Mouse (Mus musculus): Measurements from ENCODE around the gene Nucks1. TPM values are rescaled to one million over a fixed set of nuclear protein-coding genes. Genes with fewer than 3 reads are reported as not detected.

Gene Nucks1
- polyA plus RNA-seq, 1 experiment from 2014 or later, result 39.6 TPM

DNA sequence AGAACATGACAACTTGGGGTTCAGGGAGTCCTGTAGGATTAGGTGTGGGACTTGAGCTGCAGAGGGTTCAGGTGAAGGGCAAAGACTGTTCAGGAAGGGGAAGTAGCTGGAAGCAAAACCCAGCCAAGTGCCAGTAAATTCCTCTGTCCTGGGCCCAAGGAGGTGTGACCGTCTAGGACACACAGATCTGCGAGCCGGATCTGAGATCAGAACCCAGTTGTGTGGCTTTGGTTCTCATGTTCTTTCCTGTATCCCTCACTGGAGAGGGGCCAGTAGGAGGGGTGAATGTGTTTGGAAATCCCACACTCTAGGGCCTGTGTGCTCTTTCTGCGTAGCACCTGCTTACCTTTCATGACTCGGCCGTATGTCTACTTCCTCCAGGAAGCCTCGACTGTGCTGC, 57.0 kb downstream of the Nucks1 start:
- Histone ChIP-seq H3K9me3 (ENCODE audit: control insufficient read depth, low read length) (no peaks in the 10 kb centered on the region), H3K36me3 (ENCODE audit: control insufficient read depth, insufficient read depth, low read length) (no peaks in the 10 kb centered on the region), H3K9ac (replicated peaks; ENCODE audit: low read length) (no peak overlapping the region), H3K4me3 (replicated peaks; ENCODE audit: low read depth, low read length) (no peak overlapping the region), H3K27me3 (ENCODE audit: control insufficient read depth, insufficient read depth, low read length) (peaks cover 10% of the 10 kb centered on the region; the same call in 1 of the 2 replicates), H3K27ac (replicated peaks; ENCODE audit: low read depth, low read length) (no peak overlapping the region), H3K4me1 (ENCODE audit: control insufficient read depth, insufficient read depth, low read length) (peaks cover 39% of the 10 kb centered on the region), H3K4me2 (ENCODE audit: low read length) (peak overlapping the region; percentile 5; the same call in 1 of the 2 replicates)
- ATAC-seq (ENCODE audit: low FRiP score, low TSS enrichment), result no peak
- WGBS, result 62% methylated on average over 7 of the region's 7 CpGs
- DNase-seq, result no peak

DNA sequence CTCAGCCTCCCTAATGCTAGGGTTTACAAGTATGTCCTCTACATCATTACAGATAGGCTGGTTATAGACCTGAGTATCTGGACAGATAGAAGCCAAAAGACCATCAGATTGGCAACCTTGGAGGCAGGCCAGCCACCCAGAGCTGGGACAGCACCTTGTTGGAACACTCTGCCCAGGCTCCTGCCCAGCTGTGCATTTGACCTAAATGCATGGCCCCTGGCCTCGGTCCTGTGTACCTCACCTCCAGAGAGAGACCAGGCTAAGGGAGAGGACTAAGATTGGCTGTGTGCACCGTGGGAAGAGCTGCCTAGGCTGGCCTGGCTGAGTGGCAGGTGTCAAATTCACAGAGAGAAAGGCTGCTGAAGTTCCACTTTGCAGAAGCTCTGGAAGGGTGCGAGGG, 58.2 kb downstream of the Nucks1 start:
- no peak overlapping the region for H3K4me3 ChIP-seq (replicated peaks; ENCODE audit: low read depth, low read length)
- ATAC-seq (ENCODE audit: low FRiP score, low TSS enrichment) (no peak), DNase-seq (no peak)
- H3K4me1 ChIP-seq (ENCODE audit: control insufficient read depth, insufficient read depth, low read length), result peaks cover 48% of the 10 kb centered on the region
- no peaks in the 10 kb centered on the region for H3K36me3 ChIP-seq (ENCODE audit: control insufficient read depth, insufficient read depth, low read length)
- 23% methylated on average over 3 of the region's 3 CpGs for WGBS
- H3K4me2 ChIP-seq (ENCODE audit: low read length), result no peak overlapping the region
- peaks cover 7% of the 10 kb centered on the region; the same call in 1 of the 2 replicates for H3K27me3 ChIP-seq (ENCODE audit: control insufficient read depth, insufficient read depth, low read length)
- H3K27ac ChIP-seq (replicated peaks; ENCODE audit: low read depth, low read length), result no peak overlapping the region
- H3K9me3 ChIP-seq (ENCODE audit: control insufficient read depth, low read length), result no peaks in the 10 kb centered on the region
- no peak overlapping the region; the same call in 1 of the 2 replicates for H3K9ac ChIP-seq (replicated peaks; ENCODE audit: low read length)

DNA sequence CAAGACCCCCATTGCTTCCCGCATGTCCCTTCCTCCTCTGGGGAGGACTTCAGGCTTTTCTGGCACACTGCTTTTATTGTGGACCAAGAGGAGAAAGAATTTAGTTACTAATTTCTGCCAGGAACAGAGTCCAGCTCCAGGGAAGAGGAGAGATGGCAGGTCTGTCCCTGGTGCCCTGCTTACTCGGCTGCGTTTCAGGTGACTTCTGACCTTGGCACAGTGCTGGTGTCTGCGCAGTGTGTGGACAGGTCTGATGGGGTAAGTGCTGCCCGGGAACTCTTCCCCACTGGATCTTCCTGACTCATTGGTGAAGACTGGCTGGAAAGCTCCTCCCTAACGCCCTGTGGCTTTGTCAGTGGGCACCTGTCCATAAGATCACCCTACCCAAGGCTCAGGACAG, 58.6 kb downstream of the Nucks1 start:
- DNase-seq (no peak), ATAC-seq (ENCODE audit: low FRiP score, low TSS enrichment) (no peak)
- no peak overlapping the region for H3K4me2 ChIP-seq (ENCODE audit: low read length)
- no peak overlapping the region for H3K4me3 ChIP-seq (replicated peaks; ENCODE audit: low read depth, low read length)
- no peaks in the 10 kb centered on the region for H3K36me3 ChIP-seq (ENCODE audit: control insufficient read depth, insufficient read depth, low read length)
- H3K9me3 ChIP-seq (ENCODE audit: control insufficient read depth, low read length), result no peaks in the 10 kb centered on the region
- H3K4me1 ChIP-seq (ENCODE audit: control insufficient read depth, insufficient read depth, low read length), result peaks cover 46% of the 10 kb centered on the region
- H3K27ac ChIP-seq (replicated peaks; ENCODE audit: low read depth, low read length), result no peak overlapping the region
- H3K27me3 ChIP-seq (ENCODE audit: control insufficient read depth, insufficient read depth, low read length), result peaks cover 7% of the 10 kb centered on the region; the same call in 1 of the 2 replicates
- H3K9ac ChIP-seq (replicated peaks; ENCODE audit: low read length), result no peak overlapping the region
- 67% methylated on average over 6 of the region's 6 CpGs for WGBS

DNA sequence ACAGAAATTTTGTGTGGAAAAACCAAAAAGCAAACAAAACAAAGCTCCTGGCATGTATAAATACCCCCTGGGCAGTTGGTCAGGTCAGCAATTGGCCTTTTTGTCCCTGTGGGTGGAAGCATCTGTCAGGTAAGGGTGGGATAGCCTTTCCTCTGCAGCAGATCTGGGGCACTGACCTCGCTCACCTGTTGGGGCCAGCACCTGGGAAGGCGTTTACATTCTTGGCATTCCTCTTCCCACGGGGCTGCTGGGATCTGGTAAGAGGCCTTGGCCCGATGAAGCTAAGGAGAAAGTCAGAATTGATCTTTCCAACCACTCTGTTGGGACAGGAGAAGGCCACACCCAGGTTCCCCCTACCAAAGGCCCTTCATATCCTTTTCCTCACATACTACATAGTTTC, 59.5 kb downstream of the Nucks1 start:
- H3K4me1 ChIP-seq (ENCODE audit: control insufficient read depth, insufficient read depth, low read length), result peaks cover 46% of the 10 kb centered on the region
- H3K4me3 ChIP-seq (replicated peaks; ENCODE audit: low read depth, low read length), result no peak overlapping the region
- no peaks in the 10 kb centered on the region for H3K27me3 ChIP-seq (ENCODE audit: control insufficient read depth, insufficient read depth, low read length)
- H3K4me2 ChIP-seq (ENCODE audit: low read length), result no peak overlapping the region
- 0 out of 2 replicates have a peak overlapping the region, but pooled peaks have one; percentile 14 for H3K27ac ChIP-seq (replicated peaks; ENCODE audit: low read depth, low read length)
- 55% methylated on average over 4 of the region's 4 CpGs for WGBS
- no peaks in the 10 kb centered on the region for H3K9me3 ChIP-seq (ENCODE audit: control insufficient read depth, low read length)
- DNase-seq (no peak), ATAC-seq (ENCODE audit: low FRiP score, low TSS enrichment) (no peak)
- no peak overlapping the region for H3K9ac ChIP-seq (replicated peaks; ENCODE audit: low read length)
- H3K36me3 ChIP-seq (ENCODE audit: control insufficient read depth, insufficient read depth, low read length), result no peaks in the 10 kb centered on the region

DNA sequence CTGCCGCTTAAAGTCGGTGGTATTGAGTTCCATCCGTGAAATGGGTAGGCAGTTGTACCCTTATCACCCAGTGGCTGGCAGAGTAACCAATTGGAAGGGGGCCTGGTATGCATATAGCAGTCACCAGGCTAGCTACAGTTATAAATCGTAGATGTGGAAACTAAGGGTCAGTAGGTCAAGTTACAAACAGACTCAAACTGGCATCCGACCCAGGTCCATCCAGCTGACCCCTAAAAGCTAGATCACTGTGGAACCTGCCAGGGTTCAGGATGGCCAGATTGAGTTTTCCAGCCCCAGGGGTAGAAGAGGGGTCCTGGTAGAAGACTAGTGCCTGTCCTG, 60.0 kb downstream of the Nucks1 start:
- Histone ChIP-seq H3K36me3 (ENCODE audit: control insufficient read depth, insufficient read depth, low read length) (no peaks in the 10 kb centered on the region), H3K9ac (replicated peaks; ENCODE audit: low read length) (no peak overlapping the region), H3K27ac (replicated peaks; ENCODE audit: low read depth, low read length) (peak overlapping the region; percentile 83), H3K9me3 (ENCODE audit: control insufficient read depth, low read length) (no peaks in the 10 kb centered on the region), H3K4me1 (ENCODE audit: control insufficient read depth, insufficient read depth, low read length) (peaks cover 46% of the 10 kb centered on the region), H3K4me3 (replicated peaks; ENCODE audit: low read depth, low read length) (no peak overlapping the region), H3K4me2 (ENCODE audit: low read length) (no peak overlapping the region), H3K27me3 (ENCODE audit: control insufficient read depth, insufficient read depth, low read length) (no peaks in the 10 kb centered on the region)
- DNase-seq, result no peak
- ATAC-seq (ENCODE audit: low FRiP score, low TSS enrichment), result no peak
- WGBS, result 28% methylated on average over 5 of the region's 5 CpGs

DNA sequence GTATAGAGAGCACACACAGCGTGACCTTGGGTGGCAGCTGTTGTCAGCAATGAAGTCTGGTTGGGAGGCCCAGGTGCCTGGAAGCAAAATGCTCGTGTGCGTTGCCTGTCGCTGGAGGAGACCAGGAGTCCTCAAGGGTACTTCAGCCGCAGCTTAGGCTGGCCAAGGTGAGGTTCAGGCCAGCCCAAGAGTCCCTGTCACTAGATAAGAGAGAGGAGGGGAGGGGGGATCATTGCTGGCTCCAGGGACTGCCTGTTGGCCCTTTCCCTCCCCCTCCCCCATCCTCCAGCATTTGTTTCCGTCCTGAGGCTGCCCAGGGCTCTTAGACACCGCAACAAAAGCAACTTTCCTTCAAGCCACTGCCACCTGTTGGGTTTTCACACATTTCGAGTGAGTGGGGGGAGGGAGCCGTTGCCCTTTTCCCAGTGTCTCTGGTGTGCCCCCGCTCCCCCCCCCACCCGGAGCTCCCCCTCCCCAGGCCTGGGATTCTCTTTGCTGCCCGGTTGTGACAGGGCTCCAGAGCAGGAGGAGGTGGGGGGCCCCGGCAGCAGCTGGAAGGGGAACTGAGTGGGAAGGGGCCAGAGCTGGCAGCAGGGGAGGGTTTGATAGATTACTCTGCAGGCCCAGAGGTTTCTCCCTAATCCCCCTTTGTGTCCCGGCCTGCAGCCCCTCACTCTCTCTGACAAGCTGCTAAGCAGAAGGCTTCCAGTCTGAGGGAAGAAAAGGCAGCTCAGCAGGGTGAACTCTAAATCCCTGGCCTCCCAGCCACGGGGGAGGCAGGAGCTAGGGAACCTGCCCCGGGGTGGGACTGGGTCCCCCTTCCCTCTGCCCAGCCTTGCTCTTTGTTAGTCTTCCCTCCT, 60.6 kb downstream of the Nucks1 start:
- Histone ChIP-seq H3K9ac (replicated peaks; ENCODE audit: low read length) (0 out of 2 replicates have a peak overlapping the region, but pooled peaks have one; percentile 1), H3K27ac (replicated peaks; ENCODE audit: low read depth, low read length) (peak overlapping the region; percentile 83), H3K27me3 (ENCODE audit: control insufficient read depth, insufficient read depth, low read length) (no peaks in the 10 kb centered on the region), H3K4me2 (ENCODE audit: low read length) (peak overlapping the region; percentile 35), H3K36me3 (ENCODE audit: control insufficient read depth, insufficient read depth, low read length) (no peaks in the 10 kb centered on the region), H3K4me1 (ENCODE audit: control insufficient read depth, insufficient read depth, low read length) (peaks cover 42% of the 10 kb centered on the region), H3K4me3 (replicated peaks; ENCODE audit: low read depth, low read length) (no peak overlapping the region), H3K9me3 (ENCODE audit: control insufficient read depth, low read length) (no peaks in the 10 kb centered on the region)
- 4% methylated on average over 16 of the region's 16 CpGs for WGBS
- DNase-seq (peak; percentile 77), ATAC-seq (ENCODE audit: low FRiP score, low TSS enrichment) (peak; percentile 84)

DNA sequence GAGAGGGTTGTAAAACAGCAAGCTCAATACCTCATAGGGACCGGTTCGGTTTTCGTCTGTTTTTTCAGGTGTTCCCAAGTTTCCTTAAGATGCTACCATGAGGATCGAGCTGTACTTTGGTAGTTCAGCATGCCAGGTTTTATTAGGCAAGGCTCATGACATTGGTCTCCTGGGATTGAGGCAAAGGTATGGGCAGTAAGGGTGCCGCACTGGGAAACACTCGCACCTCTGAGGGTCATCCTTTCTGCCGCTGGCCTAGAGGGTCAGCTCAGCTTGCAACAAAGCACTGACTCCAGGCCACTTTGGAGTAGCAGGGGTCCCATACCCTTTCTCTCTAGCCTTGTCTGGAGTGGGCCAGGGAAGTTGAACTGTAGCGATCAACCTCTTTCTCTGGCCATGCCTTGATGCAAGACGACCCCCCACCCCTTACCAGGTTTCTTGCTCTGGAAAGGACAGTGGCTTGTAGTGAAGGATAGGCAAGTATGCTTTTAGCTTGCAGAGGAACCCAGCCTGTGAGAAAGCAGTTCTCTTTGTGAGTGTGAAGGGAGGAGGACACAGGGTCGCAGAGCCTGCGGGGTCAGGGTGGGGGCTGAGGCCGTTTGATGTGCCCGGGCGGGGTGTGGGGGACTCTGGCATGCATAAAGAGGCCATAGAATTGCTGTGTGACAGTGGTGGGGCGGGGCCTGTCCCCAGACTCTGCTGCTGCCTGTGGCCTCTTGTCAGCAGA, 61.6 kb downstream of the Nucks1 start:
- Histone ChIP-seq H3K27ac (replicated peaks; ENCODE audit: low read depth, low read length) (peak overlapping the region; percentile 83), H3K9me3 (ENCODE audit: control insufficient read depth, low read length) (no peaks in the 10 kb centered on the region), H3K27me3 (ENCODE audit: control insufficient read depth, insufficient read depth, low read length) (no peaks in the 10 kb centered on the region), H3K4me1 (ENCODE audit: control insufficient read depth, insufficient read depth, low read length) (peaks cover 37% of the 10 kb centered on the region), H3K4me2 (ENCODE audit: low read length) (peak overlapping the region; percentile 35), H3K36me3 (ENCODE audit: control insufficient read depth, insufficient read depth, low read length) (no peaks in the 10 kb centered on the region), H3K4me3 (replicated peaks; ENCODE audit: low read depth, low read length) (no peak overlapping the region), H3K9ac (replicated peaks; ENCODE audit: low read length) (0 out of 2 replicates have a peak overlapping the region, but pooled peaks have one; percentile 4)
- DNase-seq, result peak; percentile 63
- ATAC-seq (ENCODE audit: low FRiP score, low TSS enrichment), result peak; percentile 59; the same call in 1 of the 2 replicates
- 6% methylated on average over 15 of the region's 15 CpGs for WGBS

DNA sequence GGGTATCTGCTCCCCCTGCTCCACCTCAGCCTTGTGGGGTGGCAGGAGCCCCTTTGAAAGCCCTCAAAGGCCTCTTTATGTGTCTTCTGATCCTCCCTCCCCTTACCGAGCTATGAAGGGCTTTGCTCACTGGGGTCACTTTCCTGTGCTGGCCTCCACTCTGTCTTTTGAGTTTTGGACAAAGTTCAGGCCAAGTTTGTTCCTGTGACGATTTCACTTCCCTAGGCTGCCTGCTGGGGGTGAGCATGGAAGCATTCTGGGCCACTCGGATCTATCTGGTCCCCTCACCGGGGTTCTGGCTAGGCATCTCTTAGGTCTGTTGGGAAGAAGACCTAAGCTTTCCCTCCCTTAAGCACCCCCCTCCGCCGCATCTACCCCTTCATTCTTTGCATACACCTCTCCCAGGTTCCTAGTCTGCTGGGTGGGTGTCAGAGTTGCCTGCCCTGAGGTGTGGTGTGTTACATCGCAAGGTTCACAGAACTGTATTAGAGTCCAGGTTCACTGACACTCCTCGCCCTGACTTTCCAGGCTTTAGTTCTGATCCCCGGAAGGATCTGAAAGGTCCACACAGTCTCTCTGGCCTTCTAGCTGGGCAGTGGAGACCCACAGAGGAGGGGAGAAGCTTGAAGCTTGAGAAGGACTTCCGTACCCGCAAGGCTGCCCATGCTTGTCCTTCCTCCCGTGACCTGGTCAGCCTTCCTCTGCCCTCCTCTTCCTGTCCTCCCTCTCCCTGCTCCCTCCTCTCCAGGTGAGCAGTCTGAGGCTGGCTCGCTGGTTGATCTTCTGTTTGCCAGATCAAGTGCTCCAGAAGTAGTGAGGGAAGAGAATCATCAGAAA, 62.4 kb downstream of the Nucks1 start:
- peak overlapping the region; percentile 83; the same call in 1 of the 2 replicates for H3K27ac ChIP-seq (replicated peaks; ENCODE audit: low read depth, low read length)

More for the DNA sequence above, 62.4 kb downstream of the Nucks1 start:
- Histone ChIP-seq H3K9ac (replicated peaks; ENCODE audit: low read length) (no peak overlapping the region), H3K4me2 (ENCODE audit: low read length) (peak overlapping the region; percentile 35), H3K4me1 (ENCODE audit: control insufficient read depth, insufficient read depth, low read length) (peaks cover 37% of the 10 kb centered on the region), H3K27me3 (ENCODE audit: control insufficient read depth, insufficient read depth, low read length) (no peaks in the 10 kb centered on the region), H3K9me3 (ENCODE audit: control insufficient read depth, low read length) (no peaks in the 10 kb centered on the region), H3K4me3 (replicated peaks; ENCODE audit: low read depth, low read length) (no peak overlapping the region), H3K36me3 (ENCODE audit: control insufficient read depth, insufficient read depth, low read length) (no peaks in the 10 kb centered on the region)
- 8% methylated on average over 13 of the region's 13 CpGs for WGBS
- ATAC-seq (ENCODE audit: low FRiP score, low TSS enrichment) (no peak), DNase-seq (no peak)

Data from midbrain, embryonic 14.5 days (tissue).